Mouse (Mus musculus): Measurements from ENCODE around the gene Sgcg. TPM values are rescaled to one million over a fixed set of nuclear protein-coding genes. Genes with fewer than 3 reads are reported as not detected.

Gene Sgcg
- 0.08 and 0.19 TPM in 2 replicates for polyA plus RNA-seq (2015; fragmentation: Nextera tagmentation; extraction: Ambion mirVana)

- H3K4me3 ChIP-seq = no peak within 1 kb of the TSS
- H3K27me3 ChIP-seq (replicated peaks) = no peaks in the 10 kb centered on the region
- no peaks in the 10 kb centered on the region for H3K9me3 ChIP-seq
- no peaks in the 10 kb centered on the region for H3K36me3 ChIP-seq (replicated peaks)
- H3K9ac ChIP-seq = no peak within 1 kb of the TSS
- no peak within 1 kb of the TSS for H3K27ac ChIP-seq
- WGBS = 73% methylated on average over 11 of the region's 11 CpGs
- H3K4me2 ChIP-seq = no peak within 1 kb of the TSS
- H3K4me1 ChIP-seq = no peaks in the 10 kb centered on the region
- ATAC-seq (replicated peaks) = no peak
These were observed at the start of gene Sgcg for GRCm38 (mm10) chr14:61258352-61258751. TSS of gene Sgcg (minus strand) at chr14:61258490.

GRCm38 (mm10) chr14:61303969-61304609 is 45.8 kb upstream of the Sgcg start:
- ATAC-seq (replicated peaks) = no peak

GRCm38 (mm10) chr14:61302428-61302827 is 44.1 kb upstream of the Sgcg start:
- Histone ChIP-seq H3K27ac (no peak overlapping the region), H3K36me3 (replicated peaks) (no peaks in the 10 kb centered on the region), H3K9me3 (no peaks in the 10 kb centered on the region), H3K27me3 (replicated peaks) (no peaks in the 10 kb centered on the region), H3K4me2 (no peak overlapping the region), H3K4me1 (no peaks in the 10 kb centered on the region), H3K4me3 (no peak overlapping the region), H3K9ac (no peak overlapping the region)
- no peak for ATAC-seq (replicated peaks)
- 81% methylated on average over 2 of the region's 2 CpGs for WGBS

More at GRCm38 (mm10) chr14:61303969-61304609, 45.8 kb upstream of the Sgcg start:
- no peaks in the 10 kb centered on the region for H3K27me3 ChIP-seq (replicated peaks)
- H3K4me2 ChIP-seq = no peak overlapping the region
- H3K9me3 ChIP-seq = no peaks in the 10 kb centered on the region
- H3K27ac ChIP-seq = no peak overlapping the region
- WGBS = 80% methylated on average over 4 of the region's 4 CpGs
- no peaks in the 10 kb centered on the region for H3K36me3 ChIP-seq (replicated peaks)
- no peaks in the 10 kb centered on the region for H3K4me1 ChIP-seq
- no peak overlapping the region for H3K4me3 ChIP-seq
- no peak overlapping the region for H3K9ac ChIP-seq

GRCm38 (mm10) chr14:61301323-61301722 is 43.0 kb upstream of the Sgcg start:
- ATAC-seq (replicated peaks) = no peak
- H3K9ac ChIP-seq = no peak overlapping the region
- no peak overlapping the region for H3K4me3 ChIP-seq
- H3K27ac ChIP-seq = no peak overlapping the region
- no peaks in the 10 kb centered on the region for H3K9me3 ChIP-seq
- H3K36me3 ChIP-seq (replicated peaks) = no peaks in the 10 kb centered on the region
- H3K27me3 ChIP-seq (replicated peaks) = no peaks in the 10 kb centered on the region
- H3K4me2 ChIP-seq = no peak overlapping the region
- H3K4me1 ChIP-seq = no peaks in the 10 kb centered on the region
- 61% methylated on average over 2 of the region's 2 CpGs for WGBS

- Histone ChIP-seq H3K9me3 (no peaks in the 10 kb centered on the region), H3K4me3 (no peak overlapping the region), H3K27ac (no peak overlapping the region), H3K36me3 (replicated peaks) (no peaks in the 10 kb centered on the region), H3K4me2 (no peak overlapping the region), H3K4me1 (no peaks in the 10 kb centered on the region), H3K27me3 (replicated peaks) (no peaks in the 10 kb centered on the region), H3K9ac (no peak overlapping the region)
- 92% methylated on average over 6 of the region's 6 CpGs for WGBS
- ATAC-seq (replicated peaks) = no peak
These were observed 41.5 kb upstream of the Sgcg start for GRCm38 (mm10) chr14:61299810-61300209.

- no peak overlapping the region for H3K27ac ChIP-seq
- H3K27me3 ChIP-seq (replicated peaks) = no peaks in the 10 kb centered on the region
- no peak overlapping the region; the same call in 1 of the 2 replicates for H3K4me2 ChIP-seq
- no peaks in the 10 kb centered on the region for H3K4me1 ChIP-seq
- H3K36me3 ChIP-seq (replicated peaks) = no peaks in the 10 kb centered on the region
- no peak for ATAC-seq (replicated peaks)
- WGBS = 17% methylated on average over 6 of the region's 6 CpGs
- no peak overlapping the region for H3K4me3 ChIP-seq
- no peaks in the 10 kb centered on the region for H3K9me3 ChIP-seq
- no peak overlapping the region for H3K9ac ChIP-seq
These were observed 36.4 kb upstream of the Sgcg start for GRCm38 (mm10) chr14:61294738-61295079.

GRCm38 (mm10) chr14:61293884-61294737 is 35.8 kb upstream of the Sgcg start:
- WGBS = 46% methylated on average over 16 of the region's 16 CpGs
- H3K4me1 ChIP-seq = no peaks in the 10 kb centered on the region
- no peak overlapping the region for H3K27ac ChIP-seq
- no peak overlapping the region for H3K9ac ChIP-seq
- no peaks in the 10 kb centered on the region for H3K36me3 ChIP-seq (replicated peaks)
- no peaks in the 10 kb centered on the region for H3K27me3 ChIP-seq (replicated peaks)
- H3K4me2 ChIP-seq = no peak overlapping the region; the same call in 1 of the 2 replicates
- H3K9me3 ChIP-seq = no peaks in the 10 kb centered on the region
- no peak for ATAC-seq (replicated peaks)
- H3K4me3 ChIP-seq = no peak overlapping the region

GRCm38 (mm10) chr14:61290664-61291063 is 32.4 kb upstream of the Sgcg start:
- H3K27me3 ChIP-seq (replicated peaks) = no peaks in the 10 kb centered on the region
- no peak for ATAC-seq (replicated peaks)
- 73% methylated on average over 3 of the region's 3 CpGs for WGBS

GRCm38 (mm10) chr14:61288606-61289286 is 30.5 kb upstream of the Sgcg start:
- Histone ChIP-seq H3K4me2 (no peak overlapping the region), H3K4me3 (no peak overlapping the region), H3K27me3 (replicated peaks) (no peaks in the 10 kb centered on the region), H3K36me3 (replicated peaks) (no peaks in the 10 kb centered on the region), H3K9me3 (no peaks in the 10 kb centered on the region), H3K4me1 (no peaks in the 10 kb centered on the region), H3K9ac (no peak overlapping the region), H3K27ac (no peak overlapping the region)
- 75% methylated on average over 19 of the region's 19 CpGs for WGBS
- ATAC-seq (replicated peaks) = no peak

More at GRCm38 (mm10) chr14:61290664-61291063, 32.4 kb upstream of the Sgcg start:
- Histone ChIP-seq H3K36me3 (replicated peaks) (no peaks in the 10 kb centered on the region), H3K4me2 (no peak overlapping the region), H3K4me1 (no peaks in the 10 kb centered on the region), H3K9me3 (no peaks in the 10 kb centered on the region), H3K27ac (no peak overlapping the region), H3K9ac (no peak overlapping the region), H3K4me3 (no peak overlapping the region)

- no peak overlapping the region for H3K4me2 ChIP-seq
- no peak overlapping the region for H3K4me3 ChIP-seq
- peaks cover 9% of the 10 kb centered on the region for H3K4me1 ChIP-seq
- 87% methylated on average over 7 of the region's 7 CpGs for WGBS
- H3K27ac ChIP-seq = no peak overlapping the region
- no peaks in the 10 kb centered on the region for H3K9me3 ChIP-seq
- no peak overlapping the region for H3K9ac ChIP-seq
- ATAC-seq (replicated peaks) = no peak
- peaks cover 24% of the 10 kb centered on the region for H3K27me3 ChIP-seq (replicated peaks)
- H3K36me3 ChIP-seq (replicated peaks) = no peaks in the 10 kb centered on the region
These were observed 20.5 kb upstream of the Sgcg start for GRCm38 (mm10) chr14:61278676-61279300.

- H3K9me3 ChIP-seq = no peaks in the 10 kb centered on the region
- H3K36me3 ChIP-seq (replicated peaks) = no peaks in the 10 kb centered on the region
- no peak overlapping the region for H3K4me2 ChIP-seq
- peaks cover 30% of the 10 kb centered on the region for H3K27me3 ChIP-seq (replicated peaks)
- WGBS = 41% methylated on average over 1 of the region's 1 CpGs
- no peak overlapping the region for H3K4me3 ChIP-seq
- no peak for ATAC-seq (replicated peaks)
- H3K4me1 ChIP-seq = peaks cover 9% of the 10 kb centered on the region
- H3K27ac ChIP-seq = no peak overlapping the region
- no peak overlapping the region for H3K9ac ChIP-seq
These were observed 19.0 kb upstream of the Sgcg start for GRCm38 (mm10) chr14:61277285-61277684.

All from midbrain, embryonic 15.5 days (tissue).